Mouse (Mus musculus): Measurements from ENCODE around the gene Fam178b.

DNA sequence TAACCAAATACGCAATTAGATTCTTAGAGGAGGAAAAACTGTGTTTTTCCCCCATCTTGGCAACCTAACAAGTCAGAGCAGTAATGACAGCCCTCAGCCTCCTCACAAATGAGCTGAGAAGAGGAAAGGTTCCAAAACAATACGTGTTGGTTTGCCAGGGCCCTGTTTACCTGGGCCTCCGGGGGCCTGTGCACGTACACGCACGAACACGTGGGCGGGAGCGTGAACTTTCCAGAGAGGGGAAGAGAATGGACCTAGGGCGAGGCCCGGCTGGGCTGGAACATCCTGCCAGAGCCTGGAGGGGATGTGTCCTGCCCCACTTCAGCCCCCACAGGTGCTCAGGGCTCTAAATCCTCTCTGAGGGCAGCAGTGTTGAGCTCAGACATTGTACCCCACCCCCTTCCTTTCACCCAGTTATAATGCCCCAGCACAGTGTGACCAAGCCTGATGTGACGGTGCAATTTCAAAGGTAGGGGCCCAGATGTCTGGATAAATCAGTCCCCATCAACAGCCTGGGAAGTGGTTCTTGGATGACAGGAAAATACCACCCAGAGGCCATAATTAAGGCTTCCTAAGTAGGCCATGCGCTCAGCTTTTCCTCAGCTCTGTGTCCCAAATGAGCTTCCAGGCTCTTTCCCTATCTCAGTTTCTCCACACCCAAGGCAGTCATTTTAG is 71.4 kb downstream of the Fam178b start:
- no peak for TF ChIP-seq CTCF (IDR thresholded peaks at IDR 0.05; ENCODE audit: low read depth, low read length)
- TF ChIP-seq POLR2A (IDR thresholded peaks at IDR 0.05; ENCODE audit: insufficient read depth, low read length) = no peak
